Mouse (Mus musculus): ENCODE measurements at regions not wholly inside any gene's neighbourhood (a gene's known extent, or its start where the extent isn't known, plus 50 kb on each side); places are given as distances from the start of the nearest gene placed in this dataset.
"Not testable (repeated sequence)": the region's sequence is repeated elsewhere in the genome, so short reads cannot be mapped to it uniquely, and the experiment has no call there.

DNA sequence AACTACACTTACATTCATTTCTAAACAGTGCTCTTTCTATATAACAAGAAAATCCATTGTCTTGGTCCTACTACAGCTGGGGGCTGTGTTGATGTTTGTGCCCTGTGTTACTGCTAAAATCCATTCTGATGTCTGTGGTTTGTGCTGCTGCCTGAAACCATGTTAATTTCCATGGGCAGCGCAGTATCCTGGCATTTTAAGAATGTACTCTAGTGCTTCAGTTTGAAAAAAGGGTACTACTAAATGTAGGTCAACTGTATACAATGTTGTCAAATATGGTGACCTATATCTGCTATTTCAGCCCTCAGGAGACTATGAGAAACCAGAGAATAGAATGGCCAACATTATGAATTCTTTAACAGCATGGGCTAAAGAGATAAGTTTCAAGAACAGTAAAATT, 1052.2 kb downstream of the Hace1 start:
- no peak for DNase-seq

DNA sequence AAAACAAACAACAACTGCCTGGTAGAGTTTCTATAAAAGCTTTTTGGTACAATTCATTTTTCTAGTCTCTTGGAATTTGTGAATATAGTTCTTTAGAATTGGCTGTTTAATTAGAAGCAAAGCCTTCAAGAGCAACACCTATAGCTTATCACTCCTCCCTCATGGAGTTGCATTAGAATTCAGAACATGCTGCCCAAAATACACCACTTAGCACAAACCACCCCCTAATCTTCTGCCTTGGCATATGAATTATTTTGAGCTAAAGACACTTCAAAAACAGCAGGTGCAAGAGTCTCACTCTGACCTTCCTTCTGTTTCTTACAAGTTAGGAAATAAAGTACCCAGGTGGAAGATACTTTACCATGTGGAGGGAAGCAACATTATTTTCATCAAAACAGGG, 1085.4 kb downstream of the Hace1 start:
- no peak for DNase-seq

DNA sequence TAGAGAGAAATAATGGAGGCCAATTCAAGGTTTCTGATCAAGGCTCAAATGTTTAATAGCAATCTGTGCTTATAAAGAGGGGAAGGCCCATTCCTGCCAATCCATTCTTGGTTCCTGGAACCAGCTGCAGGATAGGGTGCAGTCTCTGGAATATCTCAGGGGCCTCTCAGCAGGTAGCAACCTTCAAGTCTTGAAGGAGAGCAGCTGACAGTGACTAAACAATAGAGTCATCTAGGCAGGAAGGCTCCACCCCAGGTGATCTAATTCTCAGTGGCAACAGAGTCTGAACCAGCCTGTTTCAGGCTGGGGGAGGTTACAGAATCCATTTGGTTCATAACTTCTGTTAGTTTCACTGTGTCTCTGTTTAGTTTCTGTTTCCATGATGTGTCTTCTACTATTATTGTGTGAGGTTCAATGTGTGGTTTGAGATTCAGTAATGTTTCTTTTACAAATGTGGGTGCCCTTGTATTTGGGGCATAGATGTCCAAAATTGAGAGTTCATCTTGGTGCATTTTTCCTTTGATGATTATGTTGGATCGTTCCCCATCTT, 1112.3 kb downstream of the Hace1 start:
- DNase-seq: not testable (repeated sequence)

DNA sequence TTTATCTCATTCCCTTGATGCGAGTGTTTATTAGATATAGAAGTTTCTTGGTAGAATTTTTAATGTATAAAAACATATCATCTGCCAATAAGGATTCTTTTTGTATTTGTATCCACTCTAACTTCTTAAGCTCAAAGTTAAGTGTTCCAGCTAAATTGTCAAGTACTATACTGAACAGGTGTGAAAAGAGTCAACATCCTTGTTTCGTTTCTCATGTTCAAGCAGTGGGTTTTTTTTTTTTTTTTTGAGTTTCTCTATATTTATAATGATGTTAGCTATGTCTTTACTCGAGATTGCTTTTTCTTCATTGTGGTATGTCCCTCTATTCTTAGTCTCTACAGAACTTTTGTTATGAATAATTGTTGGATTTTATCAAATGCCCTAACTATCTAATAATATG, 1115.0 kb downstream of the Hace1 start:
- DNase-seq: no peak

DNA sequence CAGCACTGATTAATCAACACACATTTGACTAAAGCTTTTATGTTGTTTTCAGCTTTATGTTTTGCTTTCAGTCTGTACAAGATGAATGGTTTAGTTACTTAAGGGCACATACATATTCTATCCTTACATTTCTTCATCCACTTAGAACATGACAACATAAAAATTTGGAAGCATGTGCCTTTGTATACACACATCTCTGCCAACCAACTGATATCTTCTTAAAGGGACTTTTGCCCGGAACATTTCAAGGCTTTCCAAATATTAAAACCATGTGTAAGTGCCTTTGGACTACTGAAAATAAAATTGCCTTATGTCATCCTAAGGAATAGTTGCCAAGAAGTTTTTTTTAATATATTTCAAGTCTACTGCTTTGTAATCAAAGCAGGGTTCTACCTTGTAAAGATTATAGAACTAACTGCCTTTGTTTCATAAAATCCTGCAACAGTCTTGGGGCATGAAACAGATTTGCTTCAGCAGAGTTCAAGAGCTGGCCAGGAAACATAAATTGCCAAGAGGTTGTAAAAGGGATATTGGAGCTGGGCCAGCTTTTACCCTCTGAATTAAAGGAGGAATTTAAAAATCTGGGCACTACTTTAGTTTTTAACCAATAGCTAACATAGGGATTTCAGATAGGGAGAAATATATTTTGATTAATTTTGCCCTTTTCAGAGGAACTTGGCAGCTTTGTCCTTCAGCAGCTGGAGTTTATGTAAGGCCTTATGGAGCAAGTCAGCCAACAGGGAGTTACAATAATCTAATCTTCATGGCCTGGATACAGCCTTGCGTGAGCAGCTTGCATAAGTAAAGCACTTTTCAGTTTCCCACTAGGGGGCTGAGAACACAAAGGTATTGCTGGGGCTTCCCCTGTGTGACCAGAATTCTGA, 1120.0 kb downstream of the Hace1 start:
- peak; percentile 5 for DNase-seq

DNA sequence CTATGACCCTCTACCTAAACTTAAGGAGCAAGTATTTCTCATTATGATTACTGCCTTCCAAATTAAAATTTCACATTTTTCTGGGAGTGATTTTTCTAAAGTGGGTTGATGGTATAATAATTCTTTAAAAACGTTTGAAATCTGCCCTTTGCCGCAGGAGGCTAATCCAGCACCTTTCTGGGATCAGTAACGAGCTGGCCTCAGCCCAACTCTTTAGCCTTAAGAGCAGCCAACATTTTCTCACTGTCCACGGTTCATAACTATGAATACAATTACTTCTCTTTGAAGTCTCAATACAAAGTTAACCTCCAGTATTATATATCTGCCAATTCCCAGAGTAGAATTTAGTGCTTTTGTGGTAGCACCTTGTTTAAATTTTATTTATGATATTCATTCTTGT, 1123.6 kb downstream of the Hace1 start:
- DNase-seq: no peak

DNA sequence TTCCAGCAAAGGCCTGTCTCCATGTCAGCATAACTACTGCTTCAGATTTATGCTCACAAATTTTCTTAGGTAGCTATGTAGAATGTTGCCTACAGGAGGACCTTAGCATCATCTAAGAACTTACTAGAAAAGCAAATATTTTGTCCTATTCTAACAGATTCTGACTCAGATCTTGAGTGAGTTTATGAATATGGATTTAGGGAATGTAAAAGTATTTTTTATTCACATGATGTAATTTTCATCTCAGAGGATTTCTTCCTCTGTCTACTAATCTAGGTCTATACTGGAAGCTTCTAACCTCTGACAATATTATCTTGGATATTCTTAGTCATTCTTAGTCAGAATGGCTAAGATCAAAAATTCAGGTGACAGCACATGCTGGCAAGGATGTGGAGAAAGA, 1130.4 kb downstream of the Hace1 start:
- not testable (repeated sequence) for DNase-seq

DNA sequence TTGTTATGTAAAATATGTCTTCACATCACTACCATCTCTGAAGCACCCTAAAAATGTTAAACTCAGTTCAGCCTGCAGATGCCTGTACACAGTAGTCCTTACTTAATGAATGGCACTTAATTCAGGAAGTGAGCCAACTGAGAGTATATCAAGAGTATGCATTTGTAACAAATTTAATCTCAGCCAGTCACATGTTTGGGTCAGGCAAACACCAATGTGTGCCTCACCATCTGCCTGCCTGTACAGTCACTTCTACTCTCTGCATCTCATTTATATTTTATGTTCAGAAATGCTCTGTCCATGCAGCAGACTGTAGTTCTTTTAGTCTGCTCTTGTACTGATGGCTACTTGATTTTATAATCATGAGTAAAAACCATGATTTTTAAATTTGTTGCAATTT, 1135.1 kb downstream of the Hace1 start:
- no peak for DNase-seq

DNA sequence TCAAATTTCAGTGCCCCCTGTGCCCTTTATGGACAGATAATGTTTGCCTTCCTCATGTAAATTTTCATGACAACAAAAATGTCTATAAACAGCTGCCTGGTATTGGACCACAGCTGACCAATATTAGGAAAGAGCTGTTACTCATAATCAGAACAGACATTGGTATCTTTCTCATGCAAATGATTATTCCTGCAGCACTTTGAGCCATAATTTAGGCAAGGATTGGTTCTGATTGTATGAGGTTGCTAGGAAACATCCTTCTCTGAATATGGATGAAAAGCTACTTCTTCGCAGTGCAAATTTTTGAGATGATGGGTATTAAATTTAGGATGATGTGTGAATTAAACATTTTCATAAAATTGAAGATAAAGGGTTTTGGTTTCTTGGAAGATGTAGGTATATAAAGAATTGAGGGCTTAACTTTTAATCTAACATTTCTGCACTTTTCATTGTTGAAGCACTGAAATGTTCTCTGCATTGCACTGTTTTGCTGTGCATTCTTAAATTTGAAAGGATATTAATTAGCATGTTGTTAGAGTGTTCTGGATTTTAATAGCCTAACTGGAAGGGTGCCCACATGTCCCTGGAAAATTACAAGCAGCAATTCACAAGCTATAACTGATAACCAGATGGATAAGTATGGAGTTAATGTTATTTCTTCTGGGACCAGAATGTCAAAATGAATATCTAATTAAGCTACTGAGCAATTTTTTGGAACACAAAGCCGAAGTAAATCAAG, 1140.9 kb downstream of the Hace1 start:
- DNase-seq: no peak

DNA sequence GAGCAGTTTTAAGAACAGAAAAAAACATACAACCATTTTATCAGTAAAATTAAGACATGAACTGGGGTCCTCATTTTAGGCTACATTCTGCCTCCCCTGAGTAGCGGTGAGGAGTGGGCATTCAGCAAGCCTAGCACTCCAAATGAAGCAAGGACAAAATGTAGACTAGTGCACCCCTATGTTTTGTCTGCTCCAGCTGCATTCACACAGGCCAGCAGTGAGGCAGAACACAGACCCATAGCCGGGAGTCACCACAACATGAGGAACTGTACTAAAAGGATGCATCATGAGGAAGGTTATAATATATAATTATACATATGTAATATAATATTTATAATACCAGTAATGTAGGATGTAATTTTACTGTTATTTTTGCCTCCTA, 1141.5 kb downstream of the Hace1 start:
- DNase-seq: no peak

DNA sequence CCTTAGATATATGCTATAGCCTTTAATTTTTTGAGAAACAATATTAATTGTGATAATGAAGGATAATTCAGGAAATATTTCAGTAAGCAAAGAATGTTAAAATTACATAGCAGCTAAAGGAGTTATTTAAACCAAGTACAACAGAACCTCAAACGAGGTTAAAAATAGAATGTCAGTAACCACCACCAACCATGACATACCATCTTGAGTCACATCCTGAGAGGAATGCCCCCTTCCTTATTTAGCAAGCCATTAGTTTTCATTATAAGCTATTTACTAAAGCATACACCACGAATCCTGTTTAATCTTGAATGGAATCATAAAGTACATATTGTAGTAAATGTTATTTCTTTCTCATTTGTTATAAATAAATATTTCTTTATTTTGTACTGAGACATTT, 1146.0 kb downstream of the Hace1 start:
- no peak for DNase-seq

DNA sequence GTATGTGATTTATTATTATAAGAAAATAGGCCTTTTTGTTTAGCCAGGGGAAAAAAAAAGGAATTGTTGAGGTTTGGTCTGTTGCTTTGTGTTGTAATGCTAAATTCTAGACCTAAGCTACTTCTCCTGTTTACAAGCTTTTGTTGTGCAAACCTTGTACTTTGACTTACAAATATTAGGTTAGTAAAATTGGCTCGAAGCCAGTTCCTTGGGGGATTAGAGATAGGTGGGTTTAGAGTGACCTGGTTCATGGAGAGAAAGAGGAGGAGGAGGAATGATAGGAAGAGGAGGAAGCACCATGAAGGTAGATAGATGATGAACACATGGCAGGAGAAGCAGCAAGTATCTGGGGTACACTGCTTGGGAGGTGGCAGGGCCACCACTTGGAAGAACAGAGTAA, 1153.0 kb downstream of the Hace1 start:
- no peak for DNase-seq

DNA sequence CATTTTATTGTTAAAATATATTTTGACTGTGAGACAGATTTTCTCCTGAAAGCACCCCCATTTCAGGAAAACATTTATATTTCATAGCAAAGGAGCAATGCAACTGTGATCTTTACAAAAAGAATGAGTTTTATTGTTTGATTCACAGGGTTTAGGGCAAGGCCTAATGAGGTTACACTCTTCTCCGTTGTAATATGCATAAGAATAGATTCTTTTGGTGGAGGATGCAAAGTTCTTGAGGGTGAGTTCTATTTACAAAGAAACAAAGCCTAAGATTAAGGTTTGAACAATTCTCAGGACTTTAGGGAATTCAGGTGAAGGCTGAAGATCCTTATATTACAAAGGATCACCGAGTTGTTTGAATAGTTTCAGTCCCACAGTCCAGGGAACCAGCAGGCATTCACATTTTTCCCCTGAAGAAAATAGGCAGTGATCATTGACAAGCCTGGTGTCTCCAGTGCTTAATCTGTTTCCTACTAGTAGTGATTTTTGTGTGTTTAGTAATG, 1156.2 kb downstream of the Hace1 start:
- no peak for DNase-seq

DNA sequence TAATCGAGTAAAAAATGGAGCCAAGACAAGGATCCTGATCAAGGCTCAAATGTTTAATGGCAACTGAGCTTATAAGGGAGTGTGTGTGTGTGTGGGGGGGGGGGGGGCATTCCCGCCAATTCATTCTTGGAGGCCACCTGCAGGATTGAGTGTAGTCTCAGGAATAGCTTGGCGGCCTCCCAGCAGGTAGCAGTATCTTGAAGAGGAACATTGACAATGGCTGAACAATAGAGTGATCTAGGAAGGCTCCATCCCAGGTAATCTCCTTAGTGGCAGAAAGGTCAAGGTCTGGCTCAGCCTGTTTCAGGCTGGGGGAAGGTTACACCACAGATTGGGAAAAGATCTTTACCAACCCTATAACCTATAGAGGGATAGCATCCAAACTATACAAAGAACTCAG, 1163.5 kb downstream of the Hace1 start:
- no peak for DNase-seq

DNA sequence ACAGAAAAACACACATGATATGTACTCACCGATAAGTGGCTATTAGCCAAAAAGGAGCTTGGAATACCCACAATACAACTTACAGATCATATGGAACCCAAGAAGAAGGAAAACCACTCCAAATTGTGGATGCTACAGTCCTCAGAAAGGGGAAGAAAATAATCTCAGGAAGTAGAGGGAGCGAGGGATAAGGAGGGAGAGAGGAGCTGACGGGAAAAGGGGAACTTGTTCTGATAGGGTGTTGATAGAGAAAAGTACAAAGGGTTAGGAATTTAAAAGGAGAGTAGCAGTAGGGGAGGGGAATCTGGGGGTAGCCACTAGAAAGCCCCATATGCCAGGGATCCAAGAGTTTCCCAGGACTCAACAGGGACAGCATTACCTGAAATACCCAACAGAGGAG, 1164.5 kb downstream of the Hace1 start:
- DNase-seq: no peak

DNA sequence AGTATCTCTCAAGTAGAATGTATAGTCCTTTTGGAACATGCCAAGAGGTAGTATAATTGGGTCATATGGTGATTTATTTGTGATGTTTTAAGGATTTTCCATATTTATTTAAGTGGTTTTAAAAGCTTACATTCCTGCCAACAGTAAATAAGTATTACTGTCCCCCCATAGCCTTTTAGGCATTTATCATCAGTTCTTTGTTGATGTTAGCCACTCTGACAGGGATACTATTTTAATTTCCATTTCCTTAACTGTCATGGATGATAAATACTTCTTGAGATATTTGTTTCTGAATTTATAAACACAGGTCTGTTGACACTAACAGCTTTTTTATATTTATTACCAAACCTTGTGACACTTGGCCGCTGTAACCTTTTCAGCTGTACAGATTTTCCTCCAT, 1183.3 kb downstream of the Hace1 start:
- no peak for DNase-seq

DNA sequence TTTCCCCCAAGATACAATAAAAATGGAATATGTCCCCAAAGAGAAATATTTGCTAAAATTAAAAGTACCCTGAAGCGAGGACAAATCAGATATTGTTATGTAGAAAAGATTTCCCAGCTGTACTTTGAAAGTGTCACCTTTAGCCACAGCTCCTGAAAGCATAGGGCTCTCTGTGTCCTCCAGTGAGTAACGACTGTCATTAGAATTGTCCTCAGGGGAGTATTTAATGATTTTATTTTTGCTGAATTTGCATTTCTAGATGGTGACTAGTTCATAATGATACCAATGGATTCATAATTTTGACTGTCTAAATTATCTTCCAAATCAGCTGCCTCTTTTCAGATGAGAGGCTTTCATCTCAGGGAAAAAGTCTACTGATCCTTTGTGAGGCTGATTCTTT, 1201.1 kb downstream of the Hace1 start:
- DNase-seq: no peak

DNA sequence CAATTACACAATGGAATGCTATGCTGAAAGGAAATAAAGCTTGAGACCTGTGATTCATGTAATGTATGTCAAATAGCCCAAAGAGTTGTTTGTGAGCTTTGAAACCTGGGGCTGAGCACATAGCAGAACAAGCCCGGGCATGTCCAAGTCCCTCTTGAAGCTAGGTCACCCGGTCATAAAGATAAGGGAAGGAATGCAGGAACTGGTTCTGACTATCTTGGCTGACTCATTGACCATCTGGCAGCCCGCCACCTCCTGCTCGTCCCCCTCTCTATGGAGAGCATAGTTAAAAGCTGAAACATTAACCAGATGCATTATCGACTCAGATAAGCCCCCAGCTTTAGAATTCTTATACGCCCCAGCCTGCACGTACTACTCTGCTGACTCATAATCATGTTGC, 1208.1 kb downstream of the Hace1 start:
- not testable (repeated sequence) for DNase-seq

DNA sequence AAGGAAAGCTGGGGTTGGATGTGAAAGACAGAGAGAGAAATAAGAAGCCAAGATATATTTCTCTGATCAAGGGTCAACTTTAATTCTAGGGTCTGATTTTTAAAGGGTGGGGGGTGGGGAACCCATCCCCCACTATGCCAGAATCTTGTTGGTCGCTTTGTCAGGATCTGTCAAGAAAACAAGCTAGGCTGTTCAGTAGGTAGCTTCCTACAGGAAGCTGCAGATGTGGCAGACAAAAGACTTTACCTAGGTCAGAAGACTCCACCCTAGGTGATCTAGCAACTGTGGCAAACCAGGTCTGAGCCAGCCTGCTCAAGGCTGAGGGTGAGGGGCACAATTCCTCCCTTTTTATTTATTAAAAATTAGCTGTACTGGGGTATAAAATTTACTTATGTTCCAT, 1236.6 kb downstream of the Hace1 start:
- DNase-seq: no peak

DNA sequence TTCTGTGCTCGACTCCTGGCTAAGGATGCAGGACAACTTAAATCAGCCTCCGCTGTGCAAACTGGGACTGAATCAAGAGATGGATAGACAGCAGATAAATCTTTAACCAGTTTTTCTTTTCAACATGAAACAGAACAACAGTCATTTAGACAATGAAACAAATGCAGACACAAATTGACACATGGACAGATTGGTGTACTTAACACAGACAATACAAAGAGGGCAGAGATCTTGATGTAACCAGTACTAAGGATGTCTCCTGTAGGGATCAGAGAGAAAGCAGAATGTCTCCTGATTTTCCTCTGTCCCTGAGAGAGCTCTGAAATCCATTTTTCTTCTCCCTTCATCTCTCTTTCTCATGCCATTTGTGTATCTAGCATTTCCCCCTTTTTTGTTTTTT, 1241.5 kb downstream of the Hace1 start:
- DNase-seq: no peak

DNA sequence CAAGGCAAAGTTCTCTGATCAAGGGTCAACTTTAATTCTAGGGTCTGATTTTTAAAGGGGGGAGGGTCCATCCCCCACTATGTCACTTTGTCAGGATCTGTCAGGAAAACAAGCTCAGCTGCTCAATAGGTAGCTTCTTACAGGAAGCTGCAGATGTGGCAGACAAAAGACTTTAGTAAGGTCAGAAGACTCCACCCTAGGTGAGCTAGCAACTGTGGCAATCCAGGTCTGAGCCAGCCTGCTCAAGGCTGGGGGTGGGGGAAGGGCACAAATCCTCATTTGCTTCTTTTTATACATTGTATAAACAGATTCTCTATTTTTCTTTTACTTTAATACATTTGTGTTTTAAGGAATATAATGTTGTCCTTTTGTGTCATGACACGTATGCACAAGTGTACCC, 1242.3 kb downstream of the Hace1 start:
- DNase-seq: no peak

DNA sequence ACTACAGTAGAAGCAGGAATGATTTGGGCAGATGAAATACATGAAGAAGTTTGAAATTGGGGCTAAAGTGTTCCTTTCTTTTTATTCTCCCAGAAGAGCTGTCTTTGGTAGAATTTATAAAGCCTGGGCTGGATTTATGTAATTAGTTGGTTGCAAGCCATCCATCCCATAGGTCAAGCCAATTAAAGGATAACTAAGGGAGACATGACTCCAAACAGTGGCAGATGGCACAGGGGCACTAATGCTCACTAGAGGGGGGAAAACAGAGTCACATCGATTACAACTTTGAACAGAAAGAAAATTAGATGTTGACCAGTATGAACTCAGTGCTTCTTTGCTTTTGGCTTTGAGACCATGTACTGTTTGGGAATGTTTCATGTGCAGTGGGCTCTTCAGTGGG, 1246.2 kb downstream of the Hace1 start:
- DNase-seq: no peak

DNA sequence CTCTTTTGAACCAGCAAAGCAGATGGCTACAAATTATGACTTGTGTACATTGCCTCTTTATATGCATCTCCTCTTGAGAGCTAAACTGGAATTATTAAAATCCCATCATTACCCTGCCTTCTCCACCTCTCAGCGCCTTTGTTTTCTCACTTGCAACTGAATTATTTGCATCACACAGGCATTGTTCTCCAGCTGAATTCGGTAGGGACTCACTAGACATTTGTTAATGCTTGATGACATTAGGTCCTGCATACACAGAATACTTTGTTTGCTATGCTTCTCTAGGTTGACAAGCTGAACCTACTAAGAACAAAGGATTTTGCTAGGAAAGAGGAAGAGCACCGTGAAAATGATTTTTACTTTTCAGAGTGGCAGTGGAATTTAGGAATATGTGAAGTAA, 1248.4 kb downstream of the Hace1 start:
- no peak for DNase-seq

DNA sequence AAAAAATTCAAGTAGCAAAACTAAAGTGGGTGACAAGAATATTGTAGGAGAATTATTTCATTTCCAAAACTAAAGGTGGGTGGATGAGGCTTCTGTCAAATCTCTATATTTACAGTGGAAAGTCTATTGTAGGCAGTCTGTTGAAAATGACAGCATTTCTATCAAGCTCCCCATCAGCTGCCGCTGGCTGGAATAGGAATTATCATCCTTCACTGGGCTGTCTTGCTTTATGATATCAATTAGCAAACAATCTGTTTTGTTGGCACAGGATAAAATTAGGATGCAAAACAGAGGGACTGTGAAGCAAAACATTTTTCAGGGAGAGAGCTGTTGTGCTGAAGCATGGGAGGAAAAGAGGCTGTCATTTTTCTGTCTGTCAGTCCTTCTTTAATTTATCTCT, 1249.0 kb downstream of the Hace1 start:
- no peak for DNase-seq

Measured in right cerebral cortex, postnatal 14 days (tissue).